Mouse (Mus musculus) lung, postnatal 0 days (tissue): ENCODE measurements at regions not wholly inside any gene's neighbourhood (a gene's known extent, or its start where the extent isn't known, plus 50 kb on each side); places are given as distances from the start of the nearest gene placed in this dataset.

Source experiments
- ATAC-seq: fragments of 200-750 bp; cut with Nextera tagmentation; 2 replicates; pipeline ENCODE4 v1.8.0; 2017; ENCODE audit warnings: moderate library complexity
- DNase-seq: peaks from one replicate; pipeline ENCODE4 v3.0.0-alpha.2; 2016; ENCODE audit warnings: low spot score
- H3K27ac ChIP-seq: fragments of 300-500 bp; sonication (generic); 2 replicates; pipeline ENCODE4 v1.5.1; 2014; ENCODE audit warnings: antibody characterized with exemption, mild to moderate bottlenecking, low read length, mixed read lengths
- H3K27me3 ChIP-seq: fragments of 300-500 bp; sonication (generic); replicated peaks from 2 replicates; pipeline ENCODE4 v1.6.1; 2014; ENCODE audit warnings: low read length, mixed read lengths; ENCODE audit not compliant: insufficient read depth
- H3K36me3 ChIP-seq: fragments of 300-500 bp; sonication (generic); 2 replicates; pipeline ENCODE4 v1.6.1; 2014; ENCODE audit warnings: low read length, mixed read lengths; ENCODE audit not compliant: insufficient read depth
- H3K4me1 ChIP-seq: fragments of 300-500 bp; sonication (generic); 2 replicates; pipeline ENCODE4 v1.6.1; 2014; ENCODE audit warnings: antibody characterized with exemption, low read depth, low read length, mixed read lengths; ENCODE audit not compliant: insufficient read depth
- H3K4me2 ChIP-seq: fragments of 300-500 bp; sonication (generic); replicated peaks from 2 replicates; pipeline ENCODE4 v1.6.1; 2014; ENCODE audit warnings: low read depth, mild to moderate bottlenecking, low read length, moderate library complexity, mixed read lengths
- H3K4me3 ChIP-seq: fragments of 300-500 bp; sonication (generic); 2 replicates; pipeline ENCODE4 v1.5.1; 2014; ENCODE audit warnings: low read depth, low read length
- H3K9ac ChIP-seq: fragments of 300-500 bp; sonication (generic); replicated peaks from 2 replicates; pipeline ENCODE4 v1.6.1; 2014; ENCODE audit warnings: low read depth, mild to moderate bottlenecking
- H3K9me3 ChIP-seq: fragments of 300-500 bp; sonication (generic); 2 replicates; pipeline ENCODE4 v1.6.1; 2016; ENCODE audit warnings: low read length, mixed read lengths
- CTCF ChIP-seq: IDR thresholded peaks from 2 replicates; pipeline ENCODE4 v1.5.1; 2016; ENCODE audit warnings: antibody characterized with exemption, mild to moderate bottlenecking
- EP300 ChIP-seq: IDR thresholded peaks from 2 replicates; pipeline ENCODE4 v1.6.1; 2016; ENCODE audit warnings: antibody characterized with exemption, mild to moderate bottlenecking, control low read depth
- WGBS: fragments of 180-500 bp; shearing (Covaris S2); extraction: QIAGEN DNeasy Blood & Tissue Kit; methylation state at CpG from one replicate; pipeline ENCODE4 v1.1.7; 2014; 5-methylcytosine and 5-hydroxymethylcytosine counted together

GRCm38 (mm10) chrX:106985684-106986083 lies 65.3 kb downstream of the Lpar4 start:
- no peak overlapping the region for H3K4me3 ChIP-seq
- H3K9ac ChIP-seq = no peak overlapping the region
- WGBS = 43% methylated on average over 1 of the region's 1 CpGs
- H3K36me3 ChIP-seq = no peaks in the 10 kb centered on the region
- no peak overlapping the region for H3K27ac ChIP-seq
- no peaks in the 10 kb centered on the region for H3K9me3 ChIP-seq
- no peaks in the 10 kb centered on the region for H3K4me1 ChIP-seq
- TF ChIP-seq EP300 (no peak), CTCF (no peak)
- H3K27me3 ChIP-seq = no peaks in the 10 kb centered on the region
- ATAC-seq = no peak
- H3K4me2 ChIP-seq = no peak overlapping the region
- DNase-seq = no peak

DNA sequence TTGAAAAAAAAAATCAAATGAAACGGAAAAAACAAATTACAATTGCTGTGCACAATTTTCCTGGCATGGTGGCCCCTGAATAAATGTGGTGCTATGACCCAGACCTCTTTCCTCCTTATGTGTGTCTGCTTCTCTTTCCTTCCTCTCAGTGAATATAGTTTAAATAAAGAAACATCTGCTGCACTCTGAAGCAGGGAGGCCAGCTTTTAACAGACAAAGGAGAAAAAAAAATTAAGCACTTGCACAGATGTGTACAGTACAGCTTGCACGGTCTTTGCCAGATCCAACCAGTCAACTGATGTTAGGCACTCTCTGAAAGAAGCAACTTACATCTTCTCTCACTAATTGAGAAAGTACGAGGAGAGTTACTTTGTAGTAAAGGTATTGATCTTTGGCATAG lies 66.4 kb downstream of the Lpar4 start:
- no peaks in the 10 kb centered on the region for H3K4me1 ChIP-seq
- H3K27ac ChIP-seq = no peak overlapping the region
- ATAC-seq (no peak), DNase-seq (no peak)
- WGBS = 39% methylated on average over 3 of the region's 3 CpGs
- TF ChIP-seq EP300 (no peak), CTCF (no peak)
- H3K4me3 ChIP-seq = no peak overlapping the region
- no peaks in the 10 kb centered on the region for H3K27me3 ChIP-seq
- no peaks in the 10 kb centered on the region for H3K36me3 ChIP-seq
- no peak overlapping the region for H3K4me2 ChIP-seq
- H3K9ac ChIP-seq = no peak overlapping the region
- no peaks in the 10 kb centered on the region for H3K9me3 ChIP-seq

DNA sequence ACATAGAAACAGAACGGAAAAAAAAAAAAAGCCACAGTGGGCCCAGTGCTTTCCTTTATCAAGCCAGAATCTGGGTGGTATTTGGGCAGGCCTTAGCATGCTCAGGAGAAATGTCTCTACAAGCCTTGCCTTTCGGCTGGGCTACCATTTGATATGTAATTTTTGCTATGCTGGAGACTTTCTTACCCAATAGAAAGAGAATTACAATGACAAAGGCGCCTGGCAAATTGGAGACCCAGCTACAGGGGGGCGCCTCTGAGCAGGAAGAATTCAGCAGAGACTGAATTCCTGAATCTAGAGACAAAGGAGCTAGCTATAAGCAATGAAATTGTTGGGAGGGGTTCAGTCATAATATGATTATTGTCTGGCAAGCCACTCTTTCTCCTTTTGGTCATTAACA lies 67.4 kb downstream of the Lpar4 start:
- TF ChIP-seq EP300 = no peak
- TF ChIP-seq CTCF = no peak
- ATAC-seq = no peak
- H3K9me3 ChIP-seq = no peaks in the 10 kb centered on the region
- no peaks in the 10 kb centered on the region for H3K36me3 ChIP-seq
- H3K4me1 ChIP-seq = no peaks in the 10 kb centered on the region
- 58% methylated on average over 4 of the region's 4 CpGs for WGBS
- no peak overlapping the region for H3K4me2 ChIP-seq
- no peak overlapping the region for H3K9ac ChIP-seq
- H3K27me3 ChIP-seq = no peaks in the 10 kb centered on the region
- no peak overlapping the region for H3K4me3 ChIP-seq
- H3K27ac ChIP-seq = no peak overlapping the region
- no peak for DNase-seq

- H3K27me3 ChIP-seq = no peaks in the 10 kb centered on the region
- no peaks in the 10 kb centered on the region for H3K36me3 ChIP-seq
- no peaks in the 10 kb centered on the region for H3K4me1 ChIP-seq
- H3K4me3 ChIP-seq = no peak overlapping the region
- no peaks in the 10 kb centered on the region for H3K9me3 ChIP-seq
- H3K9ac ChIP-seq = no peak overlapping the region
- no peak for TF ChIP-seq CTCF
- 72% methylated on average over 7 of the region's 7 CpGs for WGBS
- DNase-seq (no peak), ATAC-seq (no peak)
- H3K4me2 ChIP-seq = no peak overlapping the region
- H3K27ac ChIP-seq = no peak overlapping the region
These were observed 83.8 kb upstream of the P2ry10 start for GRCm38 (mm10) chrX:107004496-107004895.

DNA sequence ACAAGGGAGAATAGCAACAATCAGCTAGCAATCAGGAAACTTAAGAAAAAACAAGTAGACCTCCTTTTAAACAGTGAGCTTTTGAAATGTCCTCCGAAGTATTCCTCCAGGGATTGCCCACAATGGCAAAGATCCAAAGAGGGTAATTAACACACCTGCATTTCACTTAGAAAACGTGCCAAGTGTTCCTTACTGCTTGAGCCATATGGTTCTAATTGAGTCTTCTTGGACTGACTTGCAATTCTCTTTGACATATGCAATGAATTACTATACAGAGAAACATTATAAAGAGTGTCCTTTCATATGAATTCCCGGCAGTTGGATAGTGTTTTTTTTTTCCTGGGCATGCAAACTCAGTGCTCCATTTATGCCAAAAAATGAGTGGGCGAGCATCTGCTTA lies 79.3 kb upstream of the P2ry10 start:
- Histone ChIP-seq H3K36me3 (no peaks in the 10 kb centered on the region), H3K9me3 (no peaks in the 10 kb centered on the region), H3K4me3 (no peak overlapping the region), H3K4me2 (no peak overlapping the region), H3K9ac (no peak overlapping the region), H3K27ac (no peak overlapping the region), H3K27me3 (no peaks in the 10 kb centered on the region), H3K4me1 (no peaks in the 10 kb centered on the region)
- TF ChIP-seq CTCF = no peak
- no peak for TF ChIP-seq EP300
- DNase-seq = no peak
- WGBS = 63% methylated on average over 4 of the region's 4 CpGs
- ATAC-seq = no peak

GRCm38 (mm10) chrX:107012615-107013014 lies 75.7 kb upstream of the P2ry10 start:
- DNase-seq (no peak), ATAC-seq (no peak)
- 65% methylated on average over 3 of the region's 3 CpGs for WGBS
- TF ChIP-seq CTCF = no peak
- TF ChIP-seq EP300 = no peak
- H3K4me3 ChIP-seq = no peak overlapping the region
- no peak overlapping the region for H3K4me2 ChIP-seq
- no peak overlapping the region for H3K27ac ChIP-seq
- no peaks in the 10 kb centered on the region for H3K9me3 ChIP-seq
- H3K27me3 ChIP-seq = no peaks in the 10 kb centered on the region
- H3K4me1 ChIP-seq = no peaks in the 10 kb centered on the region
- no peaks in the 10 kb centered on the region for H3K36me3 ChIP-seq
- H3K9ac ChIP-seq = no peak overlapping the region

DNA sequence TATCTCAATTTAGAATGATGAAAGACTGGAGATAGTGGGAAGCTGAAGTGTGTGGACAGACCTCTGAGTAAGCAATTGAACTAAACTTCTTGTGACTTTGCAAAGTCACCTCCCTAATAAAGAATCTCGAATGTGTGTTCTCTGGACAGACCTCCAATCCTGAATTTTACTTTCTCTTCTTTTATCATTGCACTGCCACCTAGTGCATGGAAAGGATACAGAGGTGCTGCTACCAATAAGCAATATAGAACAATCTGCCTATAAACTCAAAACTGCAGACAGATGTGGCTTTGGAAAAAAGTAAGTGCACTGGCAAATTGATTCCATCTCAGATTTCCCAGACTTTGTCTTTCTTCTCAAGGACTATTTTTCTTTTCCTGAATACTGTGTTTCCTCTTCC lies 73.0 kb upstream of the P2ry10 start:
- Histone ChIP-seq H3K4me3 (no peak overlapping the region), H3K4me2 (no peak overlapping the region), H3K27me3 (no peaks in the 10 kb centered on the region), H3K9ac (no peak overlapping the region), H3K4me1 (no peaks in the 10 kb centered on the region), H3K9me3 (no peaks in the 10 kb centered on the region), H3K27ac (no peak overlapping the region), H3K36me3 (no peaks in the 10 kb centered on the region)
- DNase-seq = peak; percentile 23
- 0% methylated on average over 1 of the region's 1 CpGs for WGBS
- no peak for ATAC-seq
- TF ChIP-seq EP300 (no peak), CTCF (peak; percentile 60)
